Mouse (Mus musculus) E14TG2a.4 (cell line): ENCODE results near the gene Smg5.

Source experiments
- CTCF ChIP-seq: conservative IDR thresholded peaks from 2 replicates; pipeline ENCODE4 v1.5.1; 2014; ENCODE audit warnings: low read length
- NANOG ChIP-seq: IDR thresholded peaks from 2 replicates; pipeline ENCODE4 v1.6.1; 2014; ENCODE audit warnings: borderline replicate concordance, low read length, mixed read lengths
- POU5F1 ChIP-seq: IDR thresholded peaks from 2 replicates; pipeline ENCODE4 v1.6.1; 2014; ENCODE audit warnings: low read length, borderline replicate concordance

DNA sequence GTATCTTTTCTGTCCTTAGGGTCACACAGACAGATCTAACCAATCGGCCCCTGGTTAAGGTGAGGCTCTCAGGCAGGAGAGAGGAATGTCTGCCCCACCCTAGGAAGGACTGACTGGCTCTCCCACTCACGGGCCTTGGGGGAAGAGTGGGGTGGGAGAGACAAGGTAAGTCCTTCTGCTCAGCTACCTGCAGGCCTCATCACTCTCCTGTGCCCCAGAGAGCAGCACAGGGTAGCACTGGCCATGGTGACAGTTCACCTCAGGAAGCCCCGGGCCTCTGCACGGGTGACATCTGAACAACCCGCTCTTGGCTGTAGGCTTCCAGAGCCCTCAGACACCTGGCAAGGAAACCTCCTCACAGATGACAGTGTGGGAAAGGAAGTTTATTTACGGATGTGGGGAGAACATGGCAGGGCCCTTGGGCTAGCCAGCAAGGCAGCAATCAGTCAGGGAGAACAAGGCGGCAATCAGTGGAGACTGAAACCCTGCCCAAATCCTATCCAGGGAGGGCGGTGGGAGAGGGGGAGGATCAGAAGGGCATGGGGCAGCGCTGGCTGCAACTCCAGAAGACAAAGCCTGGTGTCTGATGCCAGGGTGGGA, 57.8 kb downstream of the Smg5 start:
- TF ChIP-seq CTCF (no peak), NANOG (no peak), POU5F1 (no peak)
